Mouse (Mus musculus) C2C12 (cell line): ENCODE results near the gene Creb3l1. TPM values are rescaled to one million over a fixed set of nuclear protein-coding genes. Genes with fewer than 3 reads are reported as not detected.

Experiments
- H3K27me3 ChIP-seq: one replicate; pipeline ENCODE4 v1.6.1; 2011; ENCODE audit not compliant: control insufficient read depth, insufficient read depth, insufficient read length
- H3K36me3 ChIP-seq: one replicate; pipeline ENCODE4 v1.6.1; 2011; ENCODE audit not compliant: control insufficient read depth, insufficient read depth
- H3K4me3 ChIP-seq: one replicate; pipeline ENCODE4 v1.5.1; 2011; ENCODE audit warnings: mild to moderate bottlenecking, control low read depth; ENCODE audit not compliant: poor library complexity, insufficient read depth, severe bottlenecking
- H3K79me2 ChIP-seq: one replicate; pipeline ENCODE4 v1.6.1; 2011; ENCODE audit not compliant: control insufficient read depth, insufficient read depth
- H3K79me3 ChIP-seq: one replicate; pipeline ENCODE4 v1.6.1; 2011; ENCODE audit warnings: low read depth, control low read depth
- H3ac ChIP-seq: one replicate; pipeline ENCODE3; 2011; ENCODE audit warnings: low read depth; ENCODE audit not compliant: control insufficient read depth, insufficient read length
- CEBPB ChIP-seq: IDR thresholded peaks from one replicate; pipeline ENCODE4 v1.6.1; 2011; ENCODE audit warnings: low read depth, mild to moderate bottlenecking, control low read depth, moderate library complexity
- CTCF ChIP-seq: IDR thresholded peaks from one replicate; pipeline ENCODE4 v1.5.1; 2011; ENCODE audit not compliant: control insufficient read depth, insufficient read depth, insufficient read length
- FOSL1 ChIP-seq: IDR thresholded peaks from one replicate; pipeline ENCODE4 v1.8.0; 2011; ENCODE audit warnings: mild to moderate bottlenecking, low read length; ENCODE audit not compliant: poor library complexity, insufficient read depth, severe bottlenecking
- MAX ChIP-seq: IDR thresholded peaks from one replicate; pipeline ENCODE4 v1.6.1; 2011; ENCODE audit warnings: mild to moderate bottlenecking, control low read depth
- MYOD1 ChIP-seq: IDR thresholded peaks from one replicate; pipeline ENCODE4 v1.6.1; 2011; ENCODE audit warnings: low read depth; ENCODE audit not compliant: control insufficient read depth, insufficient read length
- MYOG ChIP-seq: IDR thresholded peaks from one replicate; pipeline ENCODE4 v1.6.1; 2011; ENCODE audit not compliant: control insufficient read depth, insufficient read length; ENCODE audit errors: extremely low read depth
- USF1 ChIP-seq: IDR thresholded peaks from one replicate; pipeline ENCODE4 v1.6.1; 2011; ENCODE audit warnings: low read depth, mild to moderate bottlenecking, control low read depth, moderate library complexity
- long read RNA-seq, 2 experiments: library from polyadenylated mRNA; unstranded; transcript quantifications; one replicate each; pipeline ENCODE4 v2.0.0; 2019 to 2020
- polyA plus RNA-seq: library from polyadenylated mRNA; unstranded; fragments of >200 nt; fragmentation: generic; extraction: Trizol; gene quantifications from one replicate; pipeline ENCODE4 v1.2.1, GENCODE M21; 2012; ENCODE audit warnings: missing spikeins

Gene Creb3l1
- polyA plus RNA-seq = 87.1 TPM
- long read RNA-seq, experiment 1, transcript Creb3l1-201 (12 exons, 2,603 nt) = major isoform, 6 of 17 reads
- long read RNA-seq, experiment 1, partial matches to known transcripts = 7 of 17 reads
- long read RNA-seq, experiment 1, other reads (novel, unspliced or antisense) = 4 of 17 reads
- long read RNA-seq, experiment 2, transcript Creb3l1-201 (12 exons, 2,603 nt) = major isoform, 37 of 49 reads
- long read RNA-seq, experiment 2, partial matches to known transcripts = 8 of 49 reads
- long read RNA-seq, experiment 2, other reads (novel, unspliced or antisense) = 4 of 49 reads

GRCm38 (mm10) chr2:92024274-92024672, at the start of gene Creb3l1:
TSS of gene Creb3l1 (minus strand) at chr2:92024502.
- Histone ChIP-seq H3K79me3 (peaks cover 24% of the 10 kb centered on the region), H3K36me3 (peaks cover 14% of the 10 kb centered on the region), H3K4me3 (peak within 1 kb of the TSS; percentile 53), H3K79me2 (peaks cover 49% of the 10 kb centered on the region), H3ac (peak within 1 kb of the TSS; percentile 82), H3K27me3 (no peaks in the 10 kb centered on the region)
- no peak for TF ChIP-seq MAX
- TF ChIP-seq CEBPB = no peak
- TF ChIP-seq USF1 = no peak
- TF ChIP-seq CTCF = no peak
- TF ChIP-seq FOSL1 = no peak
- no peak for TF ChIP-seq MYOG
- TF ChIP-seq MYOD1 = no peak

DNA sequence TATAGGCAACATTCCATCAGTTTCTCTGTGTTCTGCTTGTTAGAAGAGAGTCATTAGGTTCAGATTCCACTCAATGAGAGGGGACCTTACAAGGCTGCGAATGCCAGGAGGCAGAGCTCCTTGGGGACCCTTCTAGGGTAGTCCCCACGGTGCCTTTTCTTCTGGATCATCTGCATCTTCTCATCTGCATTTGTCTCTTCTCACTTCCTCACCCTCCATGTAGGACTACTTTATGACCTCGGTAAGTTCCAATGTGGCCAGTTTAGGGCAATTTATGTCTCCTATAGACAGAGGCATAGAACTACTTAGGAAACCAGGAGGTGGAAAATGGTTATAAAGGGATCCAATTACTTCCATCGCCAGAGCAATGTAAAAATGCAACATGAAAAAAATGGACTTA, 46.8 kb upstream of the Creb3l1 start:
- Histone ChIP-seq H3K27me3 (no peaks in the 10 kb centered on the region), H3K4me3 (no peak overlapping the region)

DNA sequence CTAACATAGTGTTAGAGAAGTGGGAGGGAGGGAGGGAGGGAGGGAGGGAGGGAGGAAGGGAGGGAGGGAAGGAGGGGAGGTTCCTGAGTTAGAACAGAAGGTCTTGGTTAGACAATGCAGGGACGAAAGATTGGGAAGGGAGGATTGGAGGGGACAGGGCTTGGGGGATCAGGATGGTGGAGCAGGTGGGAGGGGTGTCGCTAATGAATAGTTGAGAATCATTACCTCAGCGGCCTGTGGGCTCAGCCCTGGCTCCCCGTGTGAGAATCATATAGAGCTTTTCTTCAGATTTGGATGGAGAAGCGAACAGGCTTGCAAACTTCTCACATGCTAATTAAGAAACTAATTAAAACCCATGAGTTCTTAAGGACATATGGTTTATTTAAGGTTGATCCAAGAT, 45.3 kb upstream of the Creb3l1 start:
- H3K4me3 ChIP-seq = no peak overlapping the region
- no peaks in the 10 kb centered on the region for H3K27me3 ChIP-seq
- TF ChIP-seq MYOD1 (no peak), MYOG (no peak), CTCF (no peak), USF1 (no peak), MAX (no peak)
- H3K79me2 ChIP-seq = no peaks in the 10 kb centered on the region
- no peaks in the 10 kb centered on the region for H3K36me3 ChIP-seq
- no peak overlapping the region for H3ac ChIP-seq
- H3K79me3 ChIP-seq = no peaks in the 10 kb centered on the region

More for the DNA sequence above, 46.8 kb upstream of the Creb3l1 start:
- Histone ChIP-seq H3K36me3 (no peaks in the 10 kb centered on the region), H3K79me2 (no peaks in the 10 kb centered on the region), H3K79me3 (no peaks in the 10 kb centered on the region), H3ac (no peak overlapping the region)
- TF ChIP-seq MAX (no peak), USF1 (no peak), FOSL1 (no peak), MYOD1 (no peak)

DNA sequence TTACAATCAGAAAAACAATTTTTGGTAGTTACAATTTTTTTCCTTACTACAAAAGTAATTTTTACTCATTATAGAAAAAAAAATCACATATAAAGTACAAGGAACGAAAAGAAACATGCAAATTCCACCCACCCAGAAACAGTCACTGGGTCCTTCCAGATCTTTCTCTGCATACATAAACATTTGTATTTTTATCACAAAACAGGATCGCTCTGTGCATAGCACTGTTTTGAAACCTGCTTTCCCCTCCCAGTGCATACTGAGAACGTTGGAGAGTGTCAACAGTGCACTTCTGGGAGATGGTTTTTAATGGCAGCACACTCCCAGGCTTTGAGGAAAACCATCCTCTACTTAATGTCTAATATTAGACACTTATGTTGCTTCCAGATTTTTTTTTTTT, 43.3 kb upstream of the Creb3l1 start:
- no peak overlapping the region for H3ac ChIP-seq
- TF ChIP-seq MAX = no peak
- TF ChIP-seq FOSL1 = no peak
- no peak for TF ChIP-seq MYOD1
- TF ChIP-seq CTCF = no peak
- no peak for TF ChIP-seq USF1
- no peak for TF ChIP-seq CEBPB
- no peak for TF ChIP-seq MYOG

GRCm38 (mm10) chr2:92066899-92067298, 42.6 kb upstream of the Creb3l1 start:
- no peaks in the 10 kb centered on the region for H3K36me3 ChIP-seq
- no peak overlapping the region for H3K4me3 ChIP-seq
- H3K79me2 ChIP-seq = no peaks in the 10 kb centered on the region
- H3ac ChIP-seq = no peak overlapping the region
- no peak for TF ChIP-seq MAX
- TF ChIP-seq MYOD1 = peak; percentile 62
- TF ChIP-seq CTCF = no peak
- H3K27me3 ChIP-seq = no peaks in the 10 kb centered on the region
- H3K79me3 ChIP-seq = no peaks in the 10 kb centered on the region

More for the DNA sequence above, 43.3 kb upstream of the Creb3l1 start:
- H3K79me2 ChIP-seq = no peaks in the 10 kb centered on the region
- H3K79me3 ChIP-seq = no peaks in the 10 kb centered on the region
- H3K4me3 ChIP-seq = no peak overlapping the region
- no peaks in the 10 kb centered on the region for H3K36me3 ChIP-seq
- no peaks in the 10 kb centered on the region for H3K27me3 ChIP-seq

DNA sequence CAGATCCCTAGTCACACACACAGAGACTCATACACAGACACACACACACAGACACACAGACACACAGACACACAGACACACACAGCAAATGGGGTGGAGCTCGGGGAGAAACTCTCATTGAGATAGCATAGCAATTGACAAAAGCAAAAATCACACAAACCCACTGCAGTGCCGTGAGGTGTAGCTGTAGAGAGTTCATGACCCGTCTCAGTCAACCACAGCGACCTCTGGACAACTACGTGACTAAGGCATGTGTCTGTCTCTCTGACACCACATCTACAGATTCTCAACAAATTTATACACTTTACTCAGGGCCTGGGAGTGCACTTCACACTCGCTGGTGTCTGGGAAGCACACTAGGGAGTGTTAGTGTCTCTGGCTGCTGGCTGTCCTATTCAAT, 41.6 kb upstream of the Creb3l1 start:
- TF ChIP-seq MYOD1 = no peak
- TF ChIP-seq USF1 = no peak
- TF ChIP-seq CEBPB = no peak
- TF ChIP-seq CTCF = no peak
- TF ChIP-seq FOSL1 = no peak
- TF ChIP-seq MYOG = no peak
- no peak for TF ChIP-seq MAX
- H3K4me3 ChIP-seq = no peak overlapping the region
- no peaks in the 10 kb centered on the region for H3K79me3 ChIP-seq
- H3K27me3 ChIP-seq = no peaks in the 10 kb centered on the region
- no peaks in the 10 kb centered on the region for H3K79me2 ChIP-seq
- H3K36me3 ChIP-seq = no peaks in the 10 kb centered on the region
- H3ac ChIP-seq = no peak overlapping the region
